Mouse (Mus musculus) liver, adult (tissue): ENCODE data around the gene Trim7.

Experiments used
- GATA4 ChIP-seq: IDR thresholded peaks from 2 replicates; pipeline ENCODE4 v1.6.1; 2014; ENCODE audit warnings: mild to moderate bottlenecking, low read length; ENCODE audit not compliant: insufficient replicate concordance

Trim7 gene

GRCm38 (mm10) chr11:48851270-48851995, 25.5 kb downstream of the Trim7 start:
- no peak for TF ChIP-seq GATA4

GRCm38 (mm10) chr11:48852190-48852589, 26.2 kb downstream of the Trim7 start:
- TF ChIP-seq GATA4 = no peak

GRCm38 (mm10) chr11:48852624-48853473, 26.9 kb downstream of the Trim7 start:
- TF ChIP-seq GATA4 = peak; percentile 37; the same call in 1 of the 2 replicates

GRCm38 (mm10) chr11:48853474-48854180, 27.7 kb downstream of the Trim7 start:
- TF ChIP-seq GATA4 = 0 out of 2 replicates have a peak, but pooled peaks have one; percentile 0

GRCm38 (mm10) chr11:48859014-48859413, 33.1 kb downstream of the Trim7 start:
- TF ChIP-seq GATA4 = no peak

- no peak for TF ChIP-seq GATA4
Observed at GRCm38 (mm10) chr11:48862784-48863319, 36.9 kb downstream of the Trim7 start.

GRCm38 (mm10) chr11:48863808-48864207, 37.9 kb downstream of the Trim7 start:
- TF ChIP-seq GATA4 = no peak

GRCm38 (mm10) chr11:48866481-48866880, 40.5 kb downstream of the Trim7 start:
- no peak for TF ChIP-seq GATA4

GRCm38 (mm10) chr11:48869380-48870110, 43.6 kb downstream of the Trim7 start:
- TF ChIP-seq GATA4 = no peak

GRCm38 (mm10) chr11:48870781-48871180, 44.8 kb downstream of the Trim7 start:
- no peak for TF ChIP-seq GATA4

GRCm38 (mm10) chr11:48871201-48871772, 45.3 kb downstream of the Trim7 start, which contains the start of gene Irgm1:
Gene Irgm1, minus strand, starts transcription at chr11:48871683.
- TF ChIP-seq GATA4 = peak; percentile 57; the same call in 1 of the 2 replicates

GRCm38 (mm10) chr11:48871817-48872541, 46.0 kb downstream of the Trim7 start:
- TF ChIP-seq GATA4 = no peak

GRCm38 (mm10) chr11:48872695-48873300, 46.9 kb downstream of the Trim7 start:
- no peak for TF ChIP-seq GATA4

- TF ChIP-seq GATA4 = peak; percentile 36; the same call in 1 of the 2 replicates
Observed at GRCm38 (mm10) chr11:48873591-48874290, 47.8 kb downstream of the Trim7 start.
